Mouse (Mus musculus) kidney, postnatal 0 days (tissue): ENCODE results near the gene Coa4. TPM values are rescaled to one million over a fixed set of nuclear protein-coding genes. Genes with fewer than 3 reads are reported as not detected.

ENCODE experiments used
- ATAC-seq: fragments of 200-750 bp; cut with Nextera tagmentation; replicated peaks from 2 replicates; pipeline ENCODE4 v1.8.0; 2017; ENCODE audit warnings: low read depth, moderate number of reproducible peaks, moderate TSS enrichment, moderate library complexity; ENCODE audit not compliant: low FRiP score
- DNase-seq: peaks from one replicate; pipeline ENCODE4 v3.0.0-alpha.2; 2016; ENCODE audit warnings: low spot score
- H3K27ac ChIP-seq: fragments of 300-500 bp; sonication (generic); 2 replicates; pipeline ENCODE4 v1.5.1; 2014; ENCODE audit warnings: mild to moderate bottlenecking
- H3K27me3 ChIP-seq: fragments of 300-500 bp; sonication (generic); 2 replicates; pipeline ENCODE4 v1.6.1; 2014; ENCODE audit warnings: low read length, mixed read lengths; ENCODE audit not compliant: insufficient read depth
- H3K36me3 ChIP-seq: fragments of 300-500 bp; sonication (generic); 2 replicates; pipeline ENCODE4 v1.6.1; 2014; ENCODE audit warnings: low read length, mixed read lengths; ENCODE audit not compliant: insufficient read depth
- H3K4me1 ChIP-seq: fragments of 300-500 bp; sonication (generic); replicated peaks from 2 replicates; pipeline ENCODE4 v1.6.1; 2014; ENCODE audit warnings: antibody characterized with exemption, low read length, mixed read lengths; ENCODE audit not compliant: insufficient read depth
- H3K4me2 ChIP-seq: fragments of 300-500 bp; sonication (generic); 2 replicates; pipeline ENCODE4 v1.6.1; 2014; ENCODE audit warnings: mild to moderate bottlenecking, low read length, moderate library complexity, mixed read lengths
- H3K4me3 ChIP-seq: fragments of 300-500 bp; sonication (generic); replicated peaks from 2 replicates; pipeline ENCODE4 v1.5.1; 2014; ENCODE audit warnings: low read depth, low read length
- H3K9ac ChIP-seq: fragments of 300-500 bp; sonication (generic); 2 replicates; pipeline ENCODE4 v1.6.1; 2014; ENCODE audit warnings: low read depth, low read length
- H3K9me3 ChIP-seq: fragments of 300-500 bp; sonication (generic); replicated peaks from 2 replicates; pipeline ENCODE4 v1.6.1; 2016; ENCODE audit warnings: low read length, inconsistent platforms, mixed read lengths
- CTCF ChIP-seq: IDR thresholded peaks from 2 replicates; pipeline ENCODE4 v1.5.1; 2016; ENCODE audit warnings: antibody characterized with exemption, low read depth, mild to moderate bottlenecking, moderate library complexity
- WGBS: fragments of 180-500 bp; shearing (Covaris S2); extraction: QIAGEN DNeasy Blood & Tissue Kit; methylation state at CpG from one replicate; pipeline ENCODE4 v1.1.7; 2014; 5-methylcytosine and 5-hydroxymethylcytosine counted together
- polyA plus RNA-seq: library from polyadenylated mRNA; unstranded; fragments of >200 nt; fragmentation: Nextera tagmentation; extraction: Ambion mirVana; gene quantifications from 2 replicates; pipeline ENCODE4 v1.2.1, GENCODE M21; 2015

Gene Coa4
- polyA plus RNA-seq, 1 experiment from 2014 or later, result 21.9 TPM

DNA sequence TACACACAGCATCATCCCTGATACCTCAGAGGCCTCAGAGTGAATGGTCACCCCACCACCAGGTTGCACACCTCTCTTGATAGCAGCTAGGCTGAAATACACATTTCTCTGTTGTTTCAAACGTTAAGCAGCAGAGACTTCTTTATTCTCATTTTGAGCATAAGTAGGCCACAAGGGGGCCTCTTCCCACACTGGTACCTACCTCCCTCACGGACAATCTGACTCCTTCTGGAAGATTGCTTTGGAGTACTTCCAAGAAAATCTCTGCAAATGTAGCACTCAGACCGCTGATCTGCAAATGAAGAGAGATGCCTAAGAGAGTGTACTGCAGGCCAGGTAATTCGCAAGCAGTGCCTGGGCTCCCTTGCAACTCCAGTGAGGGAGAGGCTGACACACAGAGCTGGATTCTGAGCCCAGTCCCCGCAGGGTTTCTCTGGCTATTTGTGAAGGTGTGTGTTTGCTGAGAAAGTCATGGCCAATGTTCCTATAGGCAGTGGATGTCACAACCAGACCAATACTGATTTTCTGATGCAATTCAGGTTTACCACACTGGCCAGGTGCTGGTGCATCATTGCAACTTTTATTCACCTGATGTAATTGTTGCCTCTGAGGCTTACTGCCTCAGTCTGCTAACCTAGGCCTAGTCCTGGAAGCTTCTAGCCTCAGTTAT, 13.6 kb downstream of the Coa4 start:
- Histone ChIP-seq H3K27ac (no peak overlapping the region), H3K4me3 (no peak overlapping the region), H3K4me1 (no peaks in the 10 kb centered on the region), H3K9me3 (no peaks in the 10 kb centered on the region), H3K27me3 (no peaks in the 10 kb centered on the region), H3K4me2 (no peak overlapping the region), H3K9ac (no peak overlapping the region), H3K36me3 (peaks cover 21% of the 10 kb centered on the region)
- ATAC-seq, result no peak
- peak; percentile 42 for DNase-seq
- TF ChIP-seq CTCF, result peak; percentile 60
- 52% methylated on average over 5 of the region's 5 CpGs for WGBS

DNA sequence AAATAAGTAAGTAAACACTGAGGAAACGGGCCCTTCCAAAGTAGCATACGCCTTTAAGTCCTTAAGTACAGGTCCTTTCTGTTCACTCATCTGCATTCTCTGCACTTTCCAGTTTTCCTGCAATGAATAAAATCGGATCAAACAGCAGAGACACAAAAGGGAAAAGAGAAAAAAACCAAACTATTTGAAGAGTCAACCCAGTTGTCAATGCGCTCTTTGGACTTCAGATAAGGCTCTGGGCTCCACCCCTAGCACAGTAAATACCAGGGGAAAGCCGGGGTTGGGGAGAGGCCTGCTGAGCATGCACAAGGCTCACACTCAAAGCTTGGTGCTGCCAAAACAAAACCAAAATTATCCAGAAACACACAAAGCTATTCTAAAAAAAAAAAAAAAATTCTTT, 18.1 kb downstream of the Coa4 start:
- no peak for ATAC-seq
- Histone ChIP-seq H3K9ac (no peak overlapping the region), H3K4me3 (no peak overlapping the region), H3K27ac (no peak overlapping the region), H3K9me3 (no peaks in the 10 kb centered on the region), H3K27me3 (no peaks in the 10 kb centered on the region), H3K4me2 (no peak overlapping the region), H3K4me1 (no peaks in the 10 kb centered on the region), H3K36me3 (peaks cover 5% of the 10 kb centered on the region; the same call in 1 of the 2 replicates)
- DNase-seq, result no peak
- 72% methylated on average over 5 of the region's 5 CpGs for WGBS
- TF ChIP-seq CTCF, result no peak

DNA sequence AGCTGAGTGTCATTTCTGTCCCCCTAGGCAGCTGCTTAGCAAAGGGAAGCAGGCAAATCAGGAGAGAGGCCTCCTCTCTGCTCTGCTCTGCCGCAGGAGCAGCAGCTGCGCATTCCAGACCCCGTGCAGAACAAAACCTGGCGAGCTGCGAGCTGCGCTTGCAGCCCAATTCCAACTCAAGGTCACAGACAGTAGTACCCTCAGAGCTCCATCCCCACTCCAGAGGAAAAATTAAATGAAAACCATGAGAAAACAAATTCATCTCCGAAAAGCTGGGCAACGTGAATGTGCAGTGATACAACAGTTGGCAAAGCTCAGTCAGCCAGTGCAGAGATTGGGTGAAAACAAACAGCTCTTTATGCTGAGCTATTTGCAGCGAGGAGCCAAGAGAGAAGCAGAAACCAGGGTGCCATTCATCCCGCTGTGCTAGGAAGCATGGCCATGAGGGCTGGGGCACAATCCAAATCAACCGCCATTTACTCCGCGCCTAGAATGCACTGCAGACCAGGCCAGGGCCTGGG, 18.6 kb downstream of the Coa4 start:
- peaks cover 5% of the 10 kb centered on the region; the same call in 1 of the 2 replicates for H3K36me3 ChIP-seq
- ATAC-seq (no peak), DNase-seq (no peak)
- H3K4me3 ChIP-seq, result no peak overlapping the region
- no peak overlapping the region for H3K4me2 ChIP-seq
- H3K9me3 ChIP-seq, result no peaks in the 10 kb centered on the region
- no peak overlapping the region for H3K27ac ChIP-seq
- H3K4me1 ChIP-seq, result no peaks in the 10 kb centered on the region
- 55% methylated on average over 13 of the region's 13 CpGs for WGBS
- no peak for TF ChIP-seq CTCF
- no peaks in the 10 kb centered on the region for H3K27me3 ChIP-seq
- H3K9ac ChIP-seq, result no peak overlapping the region

- Histone ChIP-seq H3K9me3 (no peaks in the 10 kb centered on the region), H3K36me3 (peaks cover 12% of the 10 kb centered on the region; the same call in 1 of the 2 replicates), H3K27me3 (no peaks in the 10 kb centered on the region), H3K4me3 (no peak overlapping the region), H3K9ac (no peak overlapping the region), H3K27ac (no peak overlapping the region), H3K4me1 (no peaks in the 10 kb centered on the region), H3K4me2 (no peak overlapping the region)
- DNase-seq (no peak), ATAC-seq (no peak)
- no peak for TF ChIP-seq CTCF
- 66% methylated on average over 5 of the region's 5 CpGs for WGBS
These were observed 20.4 kb downstream of the Coa4 start for GRCm38 (mm10) chr7:100557241-100557640.

DNA sequence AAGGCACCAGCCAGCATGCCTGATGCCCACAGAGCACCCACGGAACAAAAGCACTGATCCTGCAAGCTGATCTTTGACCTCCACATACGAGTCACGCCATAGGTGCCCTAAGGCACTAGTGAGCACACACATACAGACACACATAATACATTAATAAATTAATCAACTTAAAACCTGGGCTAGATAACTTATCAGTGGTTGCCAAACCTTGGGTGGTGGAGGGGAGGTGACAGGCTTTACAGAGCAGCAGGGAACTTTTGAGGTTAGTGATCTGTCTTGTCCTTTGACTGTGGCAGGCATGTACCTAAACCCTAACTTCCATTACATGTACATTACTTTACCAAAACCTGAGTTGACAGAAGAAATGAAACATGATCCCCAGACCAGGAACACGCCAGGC, 22.5 kb downstream of the Coa4 start:
- H3K27me3 ChIP-seq, result no peaks in the 10 kb centered on the region
- H3K4me2 ChIP-seq, result no peak overlapping the region
- ATAC-seq, result no peak
- peaks cover 12% of the 10 kb centered on the region; the same call in 1 of the 2 replicates for H3K36me3 ChIP-seq
- H3K4me1 ChIP-seq, result no peaks in the 10 kb centered on the region
- DNase-seq, result no peak
- no peak overlapping the region for H3K9ac ChIP-seq
- no peak for TF ChIP-seq CTCF
- H3K27ac ChIP-seq, result no peak overlapping the region
- WGBS, result 79% methylated on average over 4 of the region's 4 CpGs
- H3K4me3 ChIP-seq, result no peak overlapping the region
- no peaks in the 10 kb centered on the region for H3K9me3 ChIP-seq

DNA sequence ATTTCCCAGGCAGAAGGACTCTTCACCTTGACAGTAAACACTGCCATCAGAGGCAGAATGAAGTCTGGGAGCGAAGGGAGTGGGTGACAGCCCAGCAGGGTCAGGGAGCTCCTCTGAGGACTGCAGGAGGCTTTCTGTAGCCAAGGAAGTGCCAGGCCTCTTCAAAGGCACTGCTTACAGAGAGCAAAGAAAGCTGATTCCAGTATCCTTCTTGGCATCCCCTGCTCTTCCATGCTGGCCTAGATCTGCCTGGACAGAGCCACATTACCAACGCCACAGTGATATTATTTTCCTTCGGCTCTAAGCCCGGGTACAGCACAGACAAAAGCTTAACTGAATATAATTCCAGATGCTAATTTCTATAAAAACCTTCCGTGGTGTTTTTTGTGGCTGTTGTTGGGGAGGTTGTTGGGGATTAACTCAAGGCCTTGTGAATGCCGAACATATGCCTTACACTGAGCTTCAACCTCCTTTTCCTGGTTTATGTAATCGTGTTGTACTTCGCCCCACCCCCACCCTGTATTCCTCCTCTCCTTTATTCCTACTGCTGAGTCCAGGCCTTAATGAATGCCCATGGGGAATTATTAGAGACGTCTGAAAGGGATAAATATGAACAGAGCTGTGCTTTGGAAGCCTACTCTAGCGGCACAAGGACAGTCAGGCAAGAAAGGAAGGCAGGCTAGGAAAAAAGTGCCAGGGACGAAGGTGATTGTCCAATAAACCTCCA, 25.2 kb downstream of the Coa4 start:
- H3K9me3 ChIP-seq, result no peaks in the 10 kb centered on the region
- DNase-seq (no peak), ATAC-seq (no peak)
- H3K4me1 ChIP-seq, result no peaks in the 10 kb centered on the region
- H3K36me3 ChIP-seq, result peaks cover 16% of the 10 kb centered on the region; the same call in 1 of the 2 replicates
- no peak overlapping the region for H3K27ac ChIP-seq
- H3K27me3 ChIP-seq, result no peaks in the 10 kb centered on the region
- no peak for TF ChIP-seq CTCF
- WGBS, result 85% methylated on average over 11 of the region's 11 CpGs
- no peak overlapping the region for H3K4me3 ChIP-seq
- H3K4me2 ChIP-seq, result no peak overlapping the region
- H3K9ac ChIP-seq, result no peak overlapping the region
